Mouse (Mus musculus): ENCODE results near the gene Plekhh2. TPM values are rescaled to one million over a fixed set of nuclear protein-coding genes. Genes with fewer than 3 reads are reported as not detected.

Gene Plekhh2
- total RNA-seq, 1 experiment from 2014 or later, result not detected

DNA sequence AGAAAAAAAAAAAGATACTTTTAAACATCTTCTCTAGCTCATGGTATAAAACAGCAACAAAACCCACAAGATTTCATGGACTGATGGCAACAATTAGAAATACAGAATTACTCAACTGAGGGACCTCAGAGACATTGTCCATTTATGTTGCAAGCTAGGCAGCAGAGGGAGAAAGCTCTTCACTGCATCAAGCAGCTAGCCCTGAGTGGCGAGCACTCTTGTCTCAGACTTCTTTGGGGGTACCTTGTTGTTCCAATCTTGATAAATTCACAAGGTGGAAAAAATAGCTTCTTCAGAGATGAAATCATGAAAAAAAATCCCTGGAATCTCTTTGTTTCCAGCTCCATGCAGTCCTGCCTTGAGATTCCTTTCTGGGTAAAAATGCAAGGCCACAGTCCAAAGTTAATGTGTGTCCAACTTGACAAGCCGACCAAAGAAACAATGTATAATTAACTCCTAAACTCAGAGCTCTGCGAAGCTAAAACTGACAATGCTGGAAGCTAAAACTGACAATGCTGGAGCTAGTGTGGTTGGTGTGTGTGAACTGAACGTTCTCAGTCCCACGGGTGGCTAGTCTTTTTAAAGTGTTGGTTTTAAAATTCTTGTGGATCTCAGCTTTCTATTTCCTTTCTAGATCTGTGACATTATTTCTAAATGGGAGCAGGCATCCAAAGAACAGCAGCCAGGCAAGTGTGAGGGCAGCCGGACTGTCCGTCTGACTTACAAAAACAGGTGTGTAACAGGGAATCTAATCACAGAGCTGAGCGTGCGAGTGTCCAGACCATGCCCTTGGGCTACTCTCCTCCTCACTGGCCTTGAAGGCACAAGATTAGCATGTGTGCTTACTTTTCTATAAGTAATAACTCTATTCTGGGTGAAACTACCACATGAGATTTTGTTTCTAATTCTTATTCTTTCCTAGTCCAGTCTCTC is 88.6 kb downstream of the Plekhh2 start:
- no peak for ATAC-seq (ENCODE audit: extremely low read depth, insufficient number of reproducible peaks, low FRiP score, poor library complexity, severe bottlenecking)

DNA sequence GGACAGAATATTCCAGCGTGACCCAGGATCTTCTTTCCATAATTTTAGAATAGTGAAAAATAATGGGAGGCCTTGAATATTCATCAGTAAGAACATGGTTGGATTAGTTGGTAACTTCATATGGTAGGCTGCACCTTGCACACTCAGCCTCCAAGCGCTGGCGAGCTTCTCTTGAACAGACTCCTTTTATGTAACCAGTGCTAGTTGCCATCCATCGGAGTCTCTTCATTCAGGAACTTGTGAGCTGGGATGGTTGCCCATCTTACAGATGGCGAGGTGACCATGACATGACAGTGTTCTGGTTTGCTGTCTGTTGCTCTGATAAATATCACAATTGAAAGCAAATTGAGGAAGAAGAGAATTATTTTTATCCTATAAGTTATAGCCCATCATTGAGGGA is 90.1 kb downstream of the Plekhh2 start:
- ATAC-seq (ENCODE audit: extremely low read depth, insufficient number of reproducible peaks, low FRiP score, poor library complexity, severe bottlenecking), result no peak

DNA sequence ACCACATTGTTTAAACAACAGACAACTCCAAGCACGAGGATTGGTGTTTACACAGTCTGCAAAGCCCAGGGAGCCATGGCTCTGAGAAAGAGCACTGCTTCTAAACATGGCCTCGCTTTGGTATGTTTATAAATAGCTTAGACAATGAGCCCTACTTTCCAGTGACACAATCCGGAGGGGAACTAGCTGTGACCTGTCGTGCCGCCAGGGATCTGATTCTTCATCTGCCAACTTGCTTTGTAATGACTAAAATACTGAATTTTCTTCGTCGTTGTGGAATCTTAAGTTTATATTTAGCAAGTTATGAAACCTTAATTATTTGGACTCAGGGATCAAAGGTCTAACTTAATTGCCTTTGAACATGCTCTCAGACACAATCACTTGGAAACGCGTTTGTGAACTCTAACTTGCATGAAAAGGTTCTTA is 91.5 kb downstream of the Plekhh2 start:
- no peak for ATAC-seq (ENCODE audit: extremely low read depth, insufficient number of reproducible peaks, low FRiP score, poor library complexity, severe bottlenecking)

DNA sequence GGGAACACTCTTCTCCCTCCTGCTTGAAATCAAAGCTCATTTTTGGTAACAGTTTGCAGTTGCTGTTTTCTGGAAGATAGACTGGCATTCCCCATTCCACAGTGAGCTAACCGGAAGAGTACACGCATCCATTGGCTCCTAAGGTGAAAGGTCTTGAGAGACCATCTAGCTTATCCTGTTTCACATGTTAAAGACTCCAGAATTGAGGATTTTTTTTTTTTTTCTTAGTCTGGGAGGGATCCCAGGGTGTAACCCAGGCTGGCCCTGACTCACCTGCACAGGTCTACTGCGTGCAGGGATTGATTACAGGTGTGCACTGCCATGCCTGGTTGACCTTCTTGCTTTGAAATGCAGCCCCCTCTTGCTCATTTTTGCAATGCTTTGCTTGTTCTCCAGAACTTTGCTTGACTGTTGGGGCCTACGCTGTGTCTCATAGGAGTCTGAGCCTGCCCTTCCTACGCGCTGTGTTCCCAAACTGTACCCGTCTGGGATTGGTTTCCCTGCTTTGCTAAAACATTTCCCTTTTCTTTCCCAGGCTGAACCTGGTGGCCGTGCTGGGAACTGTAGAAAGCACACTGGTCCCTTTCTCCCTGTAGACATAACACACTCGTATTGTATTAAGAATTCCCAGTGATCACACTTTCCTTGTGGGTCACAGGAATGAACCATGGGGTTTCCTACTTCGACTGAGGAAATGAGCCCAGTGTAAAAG is 92.2 kb downstream of the Plekhh2 start:
- no peak for ATAC-seq (ENCODE audit: extremely low read depth, insufficient number of reproducible peaks, low FRiP score, poor library complexity, severe bottlenecking)

DNA sequence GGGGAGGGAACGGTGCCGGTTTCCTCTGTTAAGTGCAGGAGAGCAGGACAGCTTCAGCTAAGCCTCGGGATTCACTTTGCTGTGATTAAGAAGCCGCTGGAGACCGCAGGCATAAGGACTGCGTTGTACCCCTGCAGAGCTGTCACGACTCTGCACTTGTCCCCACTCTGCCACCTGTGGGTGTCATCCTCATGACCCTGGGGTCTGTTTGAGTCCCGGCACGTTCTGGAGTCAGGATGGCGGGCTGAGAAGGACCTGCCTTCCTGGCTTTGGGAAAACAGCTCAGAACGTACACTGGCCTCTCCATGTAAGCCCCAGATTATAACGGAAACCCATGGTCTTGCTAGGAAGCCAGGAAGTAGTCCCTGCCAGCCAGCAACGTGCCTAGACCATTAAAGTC is 95.3 kb downstream of the Plekhh2 start:
- no peak for ATAC-seq (ENCODE audit: extremely low read depth, insufficient number of reproducible peaks, low FRiP score, poor library complexity, severe bottlenecking)

DNA sequence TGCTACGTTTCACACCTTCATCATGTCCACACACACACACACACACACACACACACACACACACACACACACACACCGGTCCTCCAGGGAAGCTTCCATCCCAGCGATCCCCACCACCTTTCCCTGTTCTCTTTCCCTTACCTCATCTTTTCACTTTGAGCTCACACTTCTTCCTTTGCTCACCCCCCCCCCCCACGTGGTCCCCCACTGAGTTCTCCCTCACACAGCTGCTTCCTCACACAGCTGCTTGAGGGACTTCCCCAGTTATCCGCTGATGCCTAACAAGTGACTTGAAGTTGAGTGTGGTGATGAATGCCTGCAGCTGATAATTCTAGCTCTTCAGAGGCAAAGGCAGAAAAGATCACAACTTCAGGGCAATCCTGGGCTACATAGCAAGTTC is 95.9 kb downstream of the Plekhh2 start:
- peak; percentile 56; the same call in 1 of the 2 replicates for ATAC-seq (ENCODE audit: extremely low read depth, insufficient number of reproducible peaks, low FRiP score, poor library complexity, severe bottlenecking)

DNA sequence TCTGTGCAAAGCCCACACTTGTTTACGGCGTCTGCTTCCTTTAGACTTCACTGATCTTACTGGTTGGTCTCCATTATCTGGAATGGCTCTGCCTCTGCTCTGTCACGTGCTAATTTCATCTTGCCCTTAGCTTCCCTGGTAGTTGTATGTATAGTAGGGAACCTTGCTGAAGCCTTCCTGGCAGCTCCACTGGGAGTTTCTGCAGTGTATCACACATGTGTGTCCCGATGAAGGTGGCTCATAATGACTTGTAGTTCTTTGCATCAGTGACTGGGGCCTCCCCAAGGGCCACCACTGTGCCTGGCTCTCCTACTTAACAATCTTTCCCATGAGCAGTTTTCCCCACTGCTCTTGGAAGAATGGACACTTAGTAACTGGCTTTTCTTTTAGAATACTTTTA is 96.9 kb downstream of the Plekhh2 start:
- ATAC-seq (ENCODE audit: extremely low read depth, insufficient number of reproducible peaks, low FRiP score, poor library complexity, severe bottlenecking), result no peak

DNA sequence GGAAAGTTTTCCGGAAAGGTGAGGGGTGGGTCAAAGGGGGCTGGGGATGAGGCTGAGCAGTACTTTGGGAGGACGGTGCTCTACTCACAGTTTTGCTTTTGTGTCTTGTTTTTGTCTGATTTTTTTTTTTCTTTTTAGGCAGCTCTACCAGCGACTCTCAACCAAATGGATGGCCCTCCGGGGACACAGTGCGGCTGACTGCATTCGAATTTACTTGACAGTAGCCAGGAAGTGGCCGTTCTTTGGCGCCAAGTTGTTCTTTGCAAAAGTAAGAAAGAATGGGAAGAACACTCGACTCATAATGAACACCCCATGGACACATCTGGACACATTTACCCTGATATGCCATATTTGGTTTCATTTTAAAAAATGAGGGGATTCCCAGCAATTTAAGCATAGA is 99.8 kb downstream of the Plekhh2 start:
- ATAC-seq (ENCODE audit: extremely low read depth, insufficient number of reproducible peaks, low FRiP score, poor library complexity, severe bottlenecking), result no peak

DNA sequence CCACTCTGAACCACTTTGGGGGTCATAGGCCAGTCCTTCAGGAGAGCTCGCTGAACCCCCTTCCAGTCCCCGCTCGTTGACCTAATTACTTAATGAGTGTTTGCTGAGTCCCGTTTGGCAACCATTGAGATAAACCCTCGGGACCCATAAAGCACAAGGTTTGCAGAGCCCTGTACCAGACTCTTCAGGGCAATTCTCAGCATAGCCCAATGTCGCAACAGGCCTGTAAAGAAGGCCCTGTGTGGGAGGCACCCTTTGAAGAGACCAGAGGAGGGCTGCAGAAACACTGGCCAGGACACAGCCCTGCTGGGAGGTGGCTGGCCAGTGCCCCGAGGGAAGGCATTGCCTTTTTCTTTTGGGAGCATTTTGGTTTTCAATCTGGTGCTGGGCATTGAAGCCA is 100.3 kb downstream of the Plekhh2 start:
- ATAC-seq (ENCODE audit: extremely low read depth, insufficient number of reproducible peaks, low FRiP score, poor library complexity, severe bottlenecking), result no peak

DNA sequence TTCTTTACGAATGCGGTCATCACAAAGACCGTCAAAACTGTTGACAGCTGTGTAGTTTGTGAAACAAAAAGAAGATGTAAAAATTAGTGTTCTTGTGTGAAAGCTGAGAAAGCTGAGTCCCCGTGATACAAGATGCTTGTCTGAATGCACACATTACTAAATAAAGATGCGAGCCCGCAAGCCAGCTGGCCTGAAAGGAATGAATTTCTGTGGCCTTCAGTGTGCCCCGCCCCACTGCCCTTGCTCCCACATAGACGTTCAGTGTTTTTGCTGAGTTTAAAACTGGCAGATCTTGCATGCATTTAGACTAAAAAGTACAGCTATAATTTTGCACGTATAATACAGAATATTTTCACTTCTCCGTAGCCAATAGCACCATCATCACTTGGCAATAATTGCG is 104.1 kb downstream of the Plekhh2 start:
- no peak for ATAC-seq (ENCODE audit: extremely low read depth, insufficient number of reproducible peaks, low FRiP score, poor library complexity, severe bottlenecking)

DNA sequence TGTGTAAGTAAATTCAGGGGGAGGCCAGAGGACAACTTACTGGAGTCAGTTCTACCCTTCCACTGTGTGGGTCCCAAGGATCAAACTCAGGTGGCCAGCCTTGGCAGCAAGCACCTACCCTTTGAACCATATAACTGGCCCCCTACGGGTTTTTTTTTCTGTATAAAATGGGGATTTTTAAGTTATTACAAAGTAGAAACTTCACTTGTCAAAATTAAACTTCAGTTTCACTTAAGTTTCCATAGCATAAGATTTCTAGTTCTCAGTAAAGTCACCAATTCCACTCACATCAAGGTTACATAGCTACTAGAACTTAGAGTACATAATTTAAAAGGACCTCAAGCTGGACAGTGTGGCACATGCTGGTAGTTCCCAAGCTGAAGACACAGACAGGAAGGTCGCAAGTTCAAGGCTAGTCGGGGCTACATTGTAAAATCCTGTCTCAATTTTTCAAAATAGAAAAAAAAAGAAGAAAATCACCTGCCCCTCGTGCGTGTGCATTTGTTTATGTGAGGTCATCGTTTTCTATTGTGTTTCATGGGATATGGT is 104.9 kb downstream of the Plekhh2 start:
- no peak for ATAC-seq (ENCODE audit: extremely low read depth, insufficient number of reproducible peaks, low FRiP score, poor library complexity, severe bottlenecking)

DNA sequence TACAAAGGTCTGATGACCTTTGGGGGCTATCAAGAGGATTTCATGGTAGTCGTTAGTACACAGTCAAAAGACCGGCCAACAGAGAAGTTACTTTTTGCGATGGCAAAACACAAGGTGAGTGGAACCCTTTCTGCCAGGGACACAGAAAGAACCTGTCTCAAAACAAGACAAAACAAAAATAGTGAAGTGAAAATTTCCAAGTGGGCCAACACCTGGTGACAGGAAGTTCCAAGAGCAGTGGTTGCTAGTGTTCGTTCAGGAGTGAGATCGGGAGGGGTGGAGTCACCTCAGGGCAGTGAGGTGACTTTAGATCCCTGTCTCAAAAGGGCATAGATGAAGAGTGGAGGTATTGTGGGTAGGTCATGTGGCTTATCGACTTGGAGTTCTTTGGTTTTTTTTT is 106.3 kb downstream of the Plekhh2 start:
- ATAC-seq (ENCODE audit: extremely low read depth, insufficient number of reproducible peaks, low FRiP score, poor library complexity, severe bottlenecking), result no peak

DNA sequence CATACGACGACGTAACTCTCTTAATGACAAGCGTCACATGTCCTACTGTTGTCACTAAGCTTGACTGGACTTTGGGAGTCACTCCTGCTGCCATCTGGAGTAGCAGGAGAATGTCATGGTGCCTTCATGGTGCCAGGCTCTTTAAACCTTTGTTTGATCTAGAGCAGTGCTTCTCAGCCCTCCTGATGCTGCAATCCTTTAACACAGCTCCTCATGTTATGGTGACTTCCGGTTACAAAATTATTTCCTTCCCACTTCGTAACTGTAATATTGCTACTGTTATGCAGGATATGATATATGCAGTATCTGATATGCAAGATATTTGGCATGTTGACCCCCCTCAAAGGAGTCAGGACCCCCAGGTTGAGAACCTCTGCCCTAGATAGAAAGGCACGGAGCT is 107.4 kb downstream of the Plekhh2 start:
- no peak for ATAC-seq (ENCODE audit: extremely low read depth, insufficient number of reproducible peaks, low FRiP score, poor library complexity, severe bottlenecking)

DNA sequence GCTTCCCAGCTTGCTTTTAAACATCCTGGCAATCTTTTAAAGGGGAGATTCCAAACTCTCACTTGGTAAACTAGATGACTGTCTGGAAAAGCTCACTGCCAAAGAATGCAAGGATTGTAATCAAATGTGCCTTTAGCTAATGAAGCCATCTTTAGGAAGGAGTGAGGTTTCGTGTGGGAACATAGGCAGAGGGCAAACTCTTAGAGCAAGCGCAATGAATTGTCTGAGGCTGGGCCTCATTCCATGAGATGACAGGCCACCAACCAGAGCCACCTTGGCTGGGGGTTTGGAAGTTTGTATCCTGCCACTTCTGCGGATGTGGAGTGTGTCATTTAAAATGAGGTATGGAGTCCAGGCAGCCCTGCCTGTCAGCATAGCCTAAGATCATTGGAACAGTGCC is 108.4 kb downstream of the Plekhh2 start:
- ATAC-seq (ENCODE audit: extremely low read depth, insufficient number of reproducible peaks, low FRiP score, poor library complexity, severe bottlenecking), result no peak

DNA sequence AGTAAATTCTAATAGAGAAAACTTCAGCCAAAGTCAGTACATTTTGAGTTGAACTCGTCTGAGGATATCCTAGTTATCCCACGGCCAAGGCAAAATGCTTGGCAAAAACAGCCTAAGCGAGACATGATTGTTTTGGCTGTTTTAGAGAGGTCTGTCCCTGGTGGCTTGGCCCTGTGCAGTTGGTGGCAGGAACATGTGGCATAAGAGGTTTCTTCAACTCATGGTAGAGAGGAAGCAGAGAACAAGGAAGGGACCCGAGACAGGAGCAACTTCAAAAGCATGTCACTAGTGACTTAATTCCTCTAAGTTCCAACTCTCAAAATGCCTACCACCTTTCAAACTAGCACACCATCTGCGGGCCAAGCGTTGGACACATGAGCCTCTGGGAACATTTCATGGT is 108.9 kb downstream of the Plekhh2 start:
- no peak for ATAC-seq (ENCODE audit: extremely low read depth, insufficient number of reproducible peaks, low FRiP score, poor library complexity, severe bottlenecking)

DNA sequence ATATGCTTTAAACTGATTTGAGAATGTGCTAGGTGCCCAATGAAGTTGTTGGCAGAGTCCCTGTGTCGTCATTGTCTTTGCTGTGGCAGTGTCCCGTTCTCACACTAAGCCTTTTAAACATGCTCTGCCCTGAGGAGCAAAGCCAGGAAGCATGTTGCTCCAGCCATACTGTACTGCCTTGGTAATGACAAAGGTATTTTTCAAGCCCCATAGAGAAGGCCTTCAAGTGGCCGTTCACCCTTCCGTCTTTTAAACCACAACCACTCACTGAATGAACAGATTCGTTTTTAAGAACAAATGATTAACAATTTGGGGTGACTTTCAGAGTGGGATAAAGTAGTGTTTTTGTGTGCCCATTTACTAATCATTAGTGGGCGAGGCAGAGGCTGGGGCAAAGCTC is 109.5 kb downstream of the Plekhh2 start:
- no peak for ATAC-seq (ENCODE audit: extremely low read depth, insufficient number of reproducible peaks, low FRiP score, poor library complexity, severe bottlenecking)

DNA sequence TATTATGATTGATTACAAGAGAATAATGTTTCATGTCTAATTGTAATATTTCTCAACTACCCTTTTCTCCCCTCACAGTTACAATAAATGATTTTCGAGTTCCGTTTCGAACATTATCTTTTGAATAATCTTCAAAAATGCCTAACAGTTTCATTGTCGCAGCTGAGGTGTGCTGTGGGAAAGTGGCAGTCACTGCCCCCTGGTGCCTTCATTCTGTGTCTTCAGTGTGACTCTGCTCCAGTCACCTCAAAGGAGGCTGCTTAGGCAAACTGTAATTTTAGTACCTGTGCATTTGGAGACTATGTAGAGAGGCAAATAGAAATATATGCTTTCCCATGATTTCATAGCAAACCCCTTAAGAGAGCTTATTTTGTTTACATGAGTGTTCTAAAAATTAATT is 110.3 kb downstream of the Plekhh2 start:
- ATAC-seq (ENCODE audit: extremely low read depth, insufficient number of reproducible peaks, low FRiP score, poor library complexity, severe bottlenecking), result no peak

DNA sequence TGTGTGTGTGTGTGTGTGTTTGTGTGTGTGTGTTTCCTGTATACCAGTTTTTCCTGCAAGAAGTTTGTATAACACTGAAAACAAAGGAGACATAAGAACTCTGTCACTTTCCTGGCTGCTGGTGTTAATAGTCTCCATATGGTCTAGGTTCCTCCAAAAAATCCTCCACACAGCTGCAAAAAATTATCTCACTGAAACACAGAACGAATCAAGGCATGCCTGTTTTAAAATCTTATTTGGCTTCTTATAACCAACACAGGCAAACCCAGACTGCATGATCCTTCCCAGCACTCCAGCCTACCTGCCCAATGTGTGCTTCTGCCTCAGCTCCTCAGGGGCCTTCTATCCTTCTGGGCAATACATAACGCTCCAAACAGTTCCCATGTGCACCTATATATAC is 111.2 kb downstream of the Plekhh2 start:
- ATAC-seq (ENCODE audit: extremely low read depth, insufficient number of reproducible peaks, low FRiP score, poor library complexity, severe bottlenecking), result no peak

DNA sequence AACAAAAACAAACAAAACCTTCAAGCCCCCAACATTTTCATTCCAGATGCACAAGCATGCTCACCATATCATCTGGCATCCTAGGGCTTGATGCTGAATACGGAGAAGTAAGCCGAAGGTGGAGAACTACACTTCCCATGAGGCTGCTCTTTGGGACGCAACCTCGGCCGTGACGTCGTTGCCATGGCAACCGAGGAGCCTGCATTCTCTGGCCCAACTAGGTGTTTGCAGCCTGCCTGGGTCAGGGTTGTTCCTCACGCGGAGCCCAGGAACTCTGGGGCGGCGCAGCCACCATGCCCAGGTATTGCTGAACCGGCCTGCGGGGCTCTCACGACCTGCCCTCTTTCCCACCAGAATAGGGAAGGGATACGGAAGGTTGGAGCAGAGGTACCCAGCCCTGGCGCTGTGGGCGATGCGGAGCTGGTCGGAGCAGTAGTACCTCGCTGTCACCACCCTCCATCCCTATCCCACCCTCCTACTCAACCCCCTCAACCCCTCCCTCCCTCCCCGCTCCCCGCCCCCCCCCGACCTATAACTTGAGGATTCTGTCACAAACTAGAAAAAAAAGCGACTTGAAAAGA is 114.7 kb downstream of the Plekhh2 start, which contains the start of gene Dync2li1:
Gene Dync2li1 (plus strand): TSS at position 221 of the 581 bp plus-strand sequence.
- peak; percentile 99 for ATAC-seq (ENCODE audit: extremely low read depth, insufficient number of reproducible peaks, low FRiP score, poor library complexity, severe bottlenecking)

Measured in neutrophil, adult 5-6 weeks (primary cell).